Mouse (Mus musculus): Measurements from ENCODE around the gene Insr. TPM values are rescaled to one million over a fixed set of nuclear protein-coding genes. Genes with fewer than 3 reads are reported as not detected.
"Not testable (repeated sequence)": the region's sequence is repeated elsewhere in the genome, so short reads cannot be mapped to it uniquely, and the experiment has no call there.

The Insr gene
- 14.1 and 24.9 TPM in 2 replicates for total RNA-seq (2014; fragmentation: Nextera tagmentation)
- 6.1 and 11.5 TPM in 2 replicates for total RNA-seq (2017)

DNA sequence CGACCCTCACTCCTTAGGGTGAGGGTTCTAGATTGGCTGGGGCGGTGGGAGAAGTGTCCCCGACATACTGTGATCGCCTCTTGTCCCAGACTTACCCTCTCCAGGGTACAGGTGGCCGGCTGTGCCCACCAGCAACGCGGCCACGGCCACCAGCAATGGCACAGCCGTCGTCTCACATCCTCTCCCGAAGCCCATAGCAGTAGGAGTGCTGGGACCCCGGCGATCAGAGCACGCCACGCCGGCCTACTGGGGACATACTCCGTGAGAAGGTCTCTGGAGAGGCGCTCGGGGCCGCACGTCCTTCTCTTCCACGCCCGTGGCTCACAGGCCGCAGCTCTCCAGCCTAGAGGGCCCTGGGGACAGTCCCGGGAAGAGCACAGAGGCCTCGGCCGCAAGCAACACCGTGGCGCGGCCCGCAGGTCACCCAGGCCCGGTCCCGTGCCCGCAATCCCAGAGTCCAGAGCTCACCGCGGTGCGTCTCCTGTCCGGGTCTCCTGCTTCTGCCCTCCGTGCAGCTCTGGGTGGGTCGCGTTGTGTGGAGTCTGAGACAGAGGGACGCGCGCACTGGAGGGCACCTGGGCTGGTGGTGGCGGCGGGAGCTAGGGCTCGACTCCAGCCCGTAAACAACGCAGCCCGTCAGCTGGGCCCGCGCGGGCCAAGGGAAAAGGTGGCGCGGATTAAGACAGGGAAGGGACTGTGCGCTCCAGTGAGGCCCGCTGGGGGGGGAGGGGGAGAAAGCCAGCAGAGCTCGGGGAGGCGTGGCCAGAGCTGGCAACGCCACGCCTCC, at the start of gene Insr:
Gene Insr, minus strand, starts transcription at position 684 of the 787 bp plus-strand sequence.
- peak; percentile 91 for ATAC-seq (replicated peaks; ENCODE audit: low FRiP score, low TSS enrichment, poor library complexity, severe bottlenecking)

DNA sequence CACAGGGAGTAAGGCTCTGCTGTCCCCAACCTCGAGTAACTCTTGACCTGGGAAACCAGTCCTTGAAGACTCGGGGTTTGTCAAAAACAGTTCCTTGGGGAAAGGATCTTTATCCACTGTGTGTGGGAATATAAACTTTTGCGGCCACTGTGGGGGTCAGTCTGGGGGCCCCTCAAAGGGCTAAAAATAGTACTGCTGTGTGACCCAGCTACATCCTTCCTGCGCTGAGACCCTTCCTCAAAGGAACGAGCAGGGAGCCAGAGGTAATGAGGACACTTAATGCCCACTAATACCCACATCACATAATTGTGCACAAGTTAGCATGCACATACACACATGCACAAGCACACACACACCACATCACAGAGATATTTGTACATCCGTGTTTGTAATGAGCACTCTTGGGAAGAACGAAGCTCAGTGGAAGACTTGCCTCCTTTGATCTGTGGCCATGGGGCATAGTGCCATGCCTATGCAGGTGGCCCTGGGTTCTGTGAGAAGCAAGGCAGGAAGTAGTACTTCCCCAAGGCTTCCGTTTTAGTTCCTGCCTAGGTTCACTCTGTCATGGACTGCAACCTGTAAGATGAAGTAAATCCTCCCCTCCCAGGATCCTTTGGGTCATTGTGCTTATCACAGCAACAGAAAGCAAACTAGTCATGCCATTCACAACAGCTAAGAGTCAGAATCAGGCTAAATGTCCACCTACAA, 48.3 kb upstream of the Insr start:
- ATAC-seq (replicated peaks; ENCODE audit: low FRiP score, low TSS enrichment, poor library complexity, severe bottlenecking) = no peak

DNA sequence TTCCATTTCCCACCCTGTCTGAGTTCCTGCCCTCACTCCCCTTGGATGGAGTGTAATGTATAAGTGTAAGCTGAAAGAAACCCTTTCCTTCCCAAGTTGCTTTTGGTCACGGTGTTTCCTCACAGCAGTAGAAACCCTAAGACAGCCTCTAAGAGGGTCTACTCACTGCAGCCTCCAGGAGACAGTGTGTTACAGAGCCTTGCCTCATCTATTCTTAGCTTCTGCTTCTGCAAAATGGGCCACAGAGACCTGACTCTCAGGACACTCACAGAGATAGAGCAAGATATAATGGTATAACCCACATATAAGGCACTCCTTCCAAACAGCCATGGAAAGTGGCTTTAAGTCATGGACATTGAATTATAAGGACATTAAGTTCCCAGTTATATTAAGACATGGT, 47.6 kb upstream of the Insr start:
- no peak for ATAC-seq (replicated peaks; ENCODE audit: low FRiP score, low TSS enrichment, poor library complexity, severe bottlenecking)

DNA sequence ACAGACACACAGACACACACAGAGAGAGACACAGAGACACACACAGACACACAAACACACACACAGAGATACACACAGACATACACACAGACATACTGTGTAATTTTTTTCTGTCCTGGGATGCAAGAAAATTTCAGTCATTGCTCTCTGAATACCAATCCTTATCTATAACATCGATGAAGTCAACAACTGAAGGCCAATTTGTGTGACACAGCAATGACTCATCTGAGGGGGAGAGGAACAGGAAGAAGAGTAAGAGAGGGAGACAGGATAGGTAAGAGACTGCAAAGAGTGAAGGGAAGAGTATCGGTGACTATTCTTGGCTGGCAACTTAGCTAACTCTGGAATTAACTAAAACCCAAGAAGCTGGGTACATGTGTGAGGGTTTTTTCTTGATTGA, 44.8 kb upstream of the Insr start:
- ATAC-seq (replicated peaks; ENCODE audit: low FRiP score, low TSS enrichment, poor library complexity, severe bottlenecking) = no peak

DNA sequence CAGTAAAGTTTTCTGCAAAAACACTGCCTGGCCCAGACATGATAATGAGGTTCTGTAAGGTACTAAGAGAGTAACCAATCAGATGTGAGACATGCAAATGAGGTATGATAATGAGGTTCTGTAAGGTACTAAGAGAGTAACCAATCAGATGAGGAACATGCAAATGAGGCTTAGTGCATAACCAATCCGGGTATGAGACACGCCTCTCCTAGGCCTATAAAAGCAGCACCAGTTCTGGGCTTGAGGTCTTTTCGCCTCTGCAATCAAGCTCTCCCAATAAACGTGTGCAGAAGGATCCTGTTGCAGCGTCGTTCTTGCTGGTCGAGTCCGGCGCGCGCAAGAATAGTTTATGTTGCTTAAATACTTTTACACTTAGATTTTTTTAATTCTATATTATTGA, 39.9 kb upstream of the Insr start:
- not testable (repeated sequence) for ATAC-seq (replicated peaks; ENCODE audit: low FRiP score, low TSS enrichment, poor library complexity, severe bottlenecking)

DNA sequence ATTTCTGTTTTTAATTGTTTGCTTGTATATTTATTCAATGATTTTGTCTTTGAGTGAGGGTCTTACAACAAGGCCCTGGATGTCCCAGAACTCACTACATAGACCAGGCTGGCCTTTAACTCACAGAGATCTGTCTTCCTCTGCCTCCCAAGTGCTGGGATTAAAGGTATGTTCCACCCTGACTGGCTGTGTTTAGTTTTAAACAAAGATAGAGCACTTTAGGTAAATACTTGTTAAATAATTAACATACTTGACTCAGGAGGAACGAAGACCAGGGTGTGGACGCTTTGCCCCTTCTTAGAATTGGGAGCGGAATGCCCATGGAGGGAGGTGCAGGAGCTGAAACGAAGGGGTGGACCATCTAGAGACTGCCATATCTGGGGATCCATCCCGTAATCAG, 37.2 kb upstream of the Insr start:
- no peak for ATAC-seq (replicated peaks; ENCODE audit: low FRiP score, low TSS enrichment, poor library complexity, severe bottlenecking)

DNA sequence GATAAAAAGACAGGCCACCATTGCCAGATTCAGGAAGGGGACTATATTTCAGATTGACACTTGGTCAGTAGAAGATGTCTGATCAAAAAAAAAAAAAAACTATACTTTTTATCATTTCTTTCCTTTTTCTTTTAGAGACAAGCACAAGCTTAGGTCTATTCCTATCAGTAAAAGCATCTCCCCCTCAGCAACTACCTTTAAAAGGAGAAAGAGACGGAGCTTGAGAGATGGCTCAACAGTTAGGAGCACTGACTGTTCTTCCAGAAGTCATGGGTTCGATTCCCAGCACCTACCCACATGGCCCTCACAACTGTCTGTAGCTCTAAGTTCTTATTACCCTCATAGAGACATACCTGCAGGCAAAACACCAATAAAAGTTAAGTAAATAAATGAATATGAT, 34.9 kb upstream of the Insr start:
- ATAC-seq (replicated peaks; ENCODE audit: low FRiP score, low TSS enrichment, poor library complexity, severe bottlenecking) = no peak

DNA sequence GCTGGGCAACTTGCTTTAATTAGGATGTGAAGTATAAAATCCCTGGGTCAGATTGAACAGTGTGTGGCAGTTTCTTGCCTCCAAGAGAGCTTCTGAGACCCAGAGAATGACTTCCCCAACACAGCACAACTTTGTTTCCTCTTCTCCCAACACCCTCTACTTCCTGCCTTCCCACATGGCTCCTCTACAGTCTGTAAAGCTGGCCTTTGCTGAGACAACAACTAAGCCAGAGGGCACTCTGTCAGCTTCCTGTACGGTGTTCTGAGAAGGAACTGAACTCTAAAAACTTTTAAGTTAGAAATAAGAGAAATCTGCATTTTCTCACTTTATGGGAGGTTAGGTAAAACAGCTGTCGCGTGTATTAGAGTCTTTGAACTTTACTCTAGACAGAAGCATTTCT, 34.4 kb upstream of the Insr start:
- no peak for ATAC-seq (replicated peaks; ENCODE audit: low FRiP score, low TSS enrichment, poor library complexity, severe bottlenecking)

DNA sequence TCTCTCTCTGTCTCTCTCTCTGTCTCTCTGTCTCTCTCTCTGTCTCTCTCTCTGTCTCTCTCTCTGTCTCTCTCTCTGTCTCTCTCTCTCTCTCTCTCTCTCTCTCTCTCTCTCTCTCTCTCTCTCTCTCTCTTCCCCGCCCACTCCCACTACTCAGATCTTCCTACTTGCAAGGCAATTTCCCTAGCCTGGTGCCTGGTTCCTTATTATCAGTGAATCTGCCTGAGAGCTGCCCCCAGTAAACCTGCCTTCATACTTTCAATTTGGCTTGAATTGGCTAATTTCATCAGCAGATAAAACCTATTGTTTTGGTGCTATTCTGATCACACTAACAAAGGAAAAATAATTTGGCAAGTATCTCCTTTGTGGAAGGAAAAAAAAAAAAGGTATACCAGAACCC, 34.0 kb upstream of the Insr start:
- not testable (repeated sequence) for ATAC-seq (replicated peaks; ENCODE audit: low FRiP score, low TSS enrichment, poor library complexity, severe bottlenecking)

DNA sequence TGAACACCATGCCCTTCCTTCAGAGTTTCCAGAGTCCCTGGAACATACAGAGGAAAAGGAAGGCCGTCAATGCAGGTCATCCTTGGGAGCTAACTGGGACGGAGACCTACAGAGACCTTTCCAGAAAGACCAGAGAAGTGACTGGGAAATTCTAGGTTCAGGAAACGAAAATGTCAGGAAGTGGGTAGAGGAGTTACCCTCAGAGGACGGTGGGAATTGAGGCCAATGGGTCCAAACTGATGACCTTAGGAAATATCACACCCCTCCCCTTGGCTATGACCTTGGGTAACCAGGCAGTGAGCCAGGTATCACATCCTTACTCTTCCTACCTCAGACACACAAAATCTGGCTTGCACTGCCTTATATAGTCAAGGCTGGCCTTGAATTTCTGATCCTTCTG, 32.1 kb upstream of the Insr start:
- no peak for ATAC-seq (replicated peaks; ENCODE audit: low FRiP score, low TSS enrichment, poor library complexity, severe bottlenecking)

DNA sequence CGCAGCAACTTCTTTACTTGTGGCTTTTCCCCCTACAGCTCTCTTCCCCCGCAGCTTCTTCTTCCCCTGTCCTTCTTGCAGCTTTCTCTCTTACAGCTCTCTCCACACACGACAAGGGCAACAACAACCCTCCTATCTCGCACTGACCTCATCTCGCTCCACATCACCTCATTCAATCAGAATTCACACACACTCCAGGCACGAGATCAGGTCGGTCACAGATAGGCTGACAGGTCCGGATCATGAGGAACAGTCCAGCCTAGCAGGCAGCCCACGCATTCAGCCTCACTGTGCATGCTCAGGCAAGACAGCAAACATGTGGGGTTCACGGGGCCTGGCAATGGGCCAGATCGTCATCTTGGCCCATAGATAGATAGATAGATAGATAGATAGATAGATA, 30.2 kb upstream of the Insr start:
- ATAC-seq (replicated peaks; ENCODE audit: low FRiP score, low TSS enrichment, poor library complexity, severe bottlenecking) = no peak

DNA sequence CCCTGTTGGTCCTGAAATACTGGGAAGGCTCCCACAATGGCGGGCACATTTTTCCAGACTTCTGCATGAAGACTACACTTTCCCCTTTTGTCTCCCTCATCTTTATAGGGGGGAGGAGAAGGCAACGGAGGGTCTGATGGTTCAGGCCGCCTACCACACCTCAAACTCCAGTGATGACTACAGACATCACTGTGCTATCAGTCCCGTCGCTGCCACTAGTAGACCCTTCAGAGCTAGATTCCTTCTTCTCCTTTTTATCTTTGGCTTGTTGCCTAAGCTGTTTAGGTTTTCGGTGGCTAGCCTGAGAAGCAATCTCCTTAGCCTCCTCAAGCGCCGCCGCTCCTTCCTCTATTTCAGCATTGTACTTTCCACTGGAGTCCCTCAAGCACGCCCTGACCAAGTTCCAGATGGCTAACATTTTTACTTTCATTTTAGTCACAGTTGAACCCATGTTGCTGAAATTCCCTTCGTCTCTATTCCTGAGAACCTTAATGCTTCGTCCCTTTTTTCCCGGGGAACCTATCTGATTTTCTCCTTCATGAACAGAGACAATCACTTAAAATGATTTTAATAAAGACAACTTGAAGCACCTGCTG, 28.9 kb upstream of the Insr start:
- not testable (repeated sequence) for ATAC-seq (replicated peaks; ENCODE audit: low FRiP score, low TSS enrichment, poor library complexity, severe bottlenecking)

DNA sequence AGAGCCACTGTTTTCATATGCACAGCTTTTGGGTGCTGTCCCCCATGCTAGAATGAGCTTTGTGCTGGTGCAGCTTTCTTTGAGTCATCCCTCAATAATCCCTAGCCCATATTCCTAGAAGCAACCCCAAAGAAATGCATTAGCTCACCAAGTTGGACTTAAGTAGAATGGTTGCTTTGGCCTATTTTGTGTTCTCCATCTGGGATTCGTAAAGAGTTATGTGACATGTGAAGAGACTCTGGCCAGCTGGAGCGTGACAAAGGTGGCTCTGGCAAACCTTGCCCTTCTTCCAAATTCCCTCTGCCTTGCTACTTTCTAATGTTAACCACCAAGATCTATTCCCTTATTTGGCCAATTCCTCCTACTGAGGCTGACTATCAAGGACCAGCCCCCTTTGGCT, 22.7 kb upstream of the Insr start:
- no peak for ATAC-seq (replicated peaks; ENCODE audit: low FRiP score, low TSS enrichment, poor library complexity, severe bottlenecking)

DNA sequence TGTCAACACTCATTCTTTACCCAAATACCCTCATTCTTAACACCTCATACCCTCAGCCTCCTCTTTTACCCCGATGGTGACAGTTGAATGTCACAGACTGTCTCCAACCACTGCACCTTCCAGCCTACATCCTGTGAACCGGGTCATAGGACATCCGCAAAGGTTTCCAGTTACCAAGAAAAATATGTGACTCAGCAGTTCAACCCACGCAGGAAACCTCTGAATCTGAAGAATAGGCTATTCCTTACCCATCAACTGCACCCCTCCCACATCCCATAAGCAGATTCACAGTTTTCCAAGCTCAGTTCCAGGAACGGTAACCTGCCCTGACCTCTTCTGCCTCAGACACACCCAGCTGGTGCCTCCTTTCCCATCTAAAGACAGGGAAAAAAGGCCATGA, 19.9 kb upstream of the Insr start:
- ATAC-seq (replicated peaks; ENCODE audit: low FRiP score, low TSS enrichment, poor library complexity, severe bottlenecking) = no peak

DNA sequence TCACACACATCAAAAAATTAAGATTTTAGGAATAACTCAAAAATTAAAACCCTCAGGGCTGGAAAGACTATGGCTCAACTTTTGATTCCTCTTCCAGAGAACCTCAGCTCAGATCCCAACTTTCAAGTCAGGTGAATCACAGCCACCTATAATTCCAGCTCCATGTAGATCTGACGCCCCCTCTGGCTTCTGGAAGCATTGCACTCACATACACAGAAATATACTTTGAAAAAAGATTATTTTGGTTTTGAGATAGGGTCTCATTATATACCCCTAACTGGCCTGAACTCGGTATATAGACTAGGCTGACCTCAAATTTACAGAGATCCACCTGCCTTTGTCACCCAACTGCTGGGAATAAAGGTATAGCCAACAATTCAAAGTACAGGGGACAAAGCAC, 6.4 kb upstream of the Insr start:
- ATAC-seq (replicated peaks; ENCODE audit: low FRiP score, low TSS enrichment, poor library complexity, severe bottlenecking) = no peak

DNA sequence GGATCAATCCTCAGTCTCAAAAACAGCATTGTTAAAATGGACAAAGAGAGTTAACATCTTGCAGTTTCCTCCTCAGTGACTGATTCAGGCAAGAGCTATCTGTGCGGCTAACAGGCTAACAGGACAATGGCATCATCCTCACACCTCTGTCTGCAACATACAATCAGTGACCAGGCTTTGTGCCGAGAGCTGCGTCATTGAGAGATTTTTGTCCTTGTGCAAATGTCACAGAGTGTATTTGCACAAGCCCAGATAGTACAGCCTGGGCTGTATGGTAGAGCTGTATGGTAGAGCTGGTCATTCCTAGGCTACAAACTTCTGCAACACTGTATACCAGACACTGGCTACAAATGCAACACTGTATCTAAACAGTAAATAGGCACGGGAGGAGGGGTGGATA, 5.2 kb upstream of the Insr start:
- ATAC-seq (replicated peaks; ENCODE audit: low FRiP score, low TSS enrichment, poor library complexity, severe bottlenecking) = no peak

DNA sequence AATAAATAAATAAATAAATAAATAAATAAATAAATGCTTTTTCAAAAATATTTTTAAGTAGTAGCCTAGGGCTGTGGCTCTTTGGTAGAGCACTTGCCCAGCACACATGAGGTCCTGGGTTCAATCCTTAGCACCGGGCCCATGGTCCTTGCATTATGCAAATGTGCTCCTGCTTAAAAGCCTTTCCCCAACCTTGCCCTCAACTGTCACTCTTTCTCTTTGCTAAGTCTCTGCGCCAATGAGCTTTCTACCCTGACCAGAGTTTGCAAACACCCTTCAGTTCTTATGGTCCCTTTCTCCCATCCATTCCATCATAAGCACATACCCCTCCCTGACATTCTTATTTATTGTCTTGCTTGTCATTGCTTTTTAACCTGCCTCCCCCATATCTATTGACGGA, 1.9 kb upstream of the Insr start:
- no peak for ATAC-seq (replicated peaks; ENCODE audit: low FRiP score, low TSS enrichment, poor library complexity, severe bottlenecking)

DNA sequence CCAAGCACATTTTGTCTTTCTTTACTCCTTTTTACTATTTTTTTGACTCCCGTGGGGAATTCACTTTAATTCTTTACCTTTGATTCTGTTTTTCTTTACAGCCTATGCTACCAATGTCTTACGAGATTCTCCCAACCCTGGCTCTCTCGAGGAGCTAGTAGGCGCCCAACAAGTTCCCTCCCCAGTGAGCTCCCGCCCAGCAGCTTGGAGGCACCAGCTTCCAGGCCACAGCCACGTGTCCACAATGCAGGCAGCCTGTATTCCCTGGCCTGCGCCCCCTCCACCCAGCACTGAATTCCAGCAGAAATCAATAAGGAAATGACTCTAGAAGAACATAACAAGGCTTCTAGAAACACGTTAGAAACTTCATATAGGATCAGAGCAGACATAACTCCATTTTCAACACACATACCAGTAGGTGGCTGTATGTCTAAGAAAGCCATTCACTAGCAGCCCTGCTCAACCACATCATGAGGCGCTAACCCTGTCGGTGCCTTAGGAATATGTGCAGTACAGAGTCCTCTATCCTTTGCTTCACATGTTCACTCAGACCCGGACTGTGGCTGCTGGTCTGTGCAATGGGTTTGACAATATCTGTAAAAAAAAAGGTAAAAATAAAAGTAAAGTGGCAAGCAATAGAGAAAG, 971 bp upstream of the Insr start:
- peak; percentile 32; the same call in 1 of the 2 replicates for ATAC-seq (replicated peaks; ENCODE audit: low FRiP score, low TSS enrichment, poor library complexity, severe bottlenecking)

DNA sequence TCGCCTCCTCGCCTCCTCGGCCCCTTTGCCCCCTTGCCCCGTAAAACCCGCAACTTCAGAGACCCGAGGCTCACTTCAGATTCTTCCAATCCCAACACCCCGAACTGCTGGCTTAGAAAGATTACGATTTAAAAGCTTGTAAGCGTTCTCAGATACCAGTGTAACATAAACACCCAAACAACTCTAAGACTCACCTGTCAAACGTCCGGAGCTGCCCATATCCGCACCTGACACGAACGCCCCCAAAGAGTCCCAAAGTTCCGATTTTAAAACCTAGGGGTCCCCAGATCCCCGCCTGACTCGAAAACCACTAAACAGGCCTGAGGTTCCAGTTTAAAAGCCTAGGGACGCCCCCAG, 282 bp upstream of the Insr start:
- ATAC-seq (replicated peaks; ENCODE audit: low FRiP score, low TSS enrichment, poor library complexity, severe bottlenecking) = no peak

DNA sequence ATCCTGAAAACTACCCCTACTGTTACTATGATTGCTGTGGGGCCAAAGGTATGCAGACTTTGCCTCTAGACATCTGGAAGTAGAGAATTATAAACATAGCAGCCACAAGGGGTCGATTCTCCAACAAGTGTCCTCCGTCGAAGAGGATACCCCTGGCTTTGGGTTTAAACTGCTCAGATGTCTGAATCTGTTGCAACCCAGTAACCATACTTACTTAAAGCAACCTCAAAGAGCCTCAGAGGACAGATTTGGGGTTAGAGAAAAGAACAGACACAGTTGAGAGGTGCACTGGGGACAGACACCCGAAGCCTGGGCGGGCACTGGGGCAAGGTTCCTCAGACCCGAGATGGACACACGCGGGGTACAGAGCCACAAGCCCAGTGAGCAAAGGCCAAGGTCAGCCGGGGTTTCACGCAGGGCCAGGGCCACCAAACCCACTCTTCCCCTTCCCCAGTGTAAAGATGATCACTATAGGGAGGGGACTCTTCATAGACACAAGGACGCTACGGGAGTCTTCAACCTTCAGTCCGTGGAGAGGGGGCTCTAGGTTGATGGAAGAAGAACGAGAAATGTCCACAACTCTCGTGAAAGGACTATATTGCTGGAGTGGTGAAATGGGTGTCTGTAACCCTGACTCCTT, 1.1 kb downstream of the Insr start:
- 0 out of 2 replicates have a peak, but pooled peaks have one; percentile 12 for ATAC-seq (replicated peaks; ENCODE audit: low FRiP score, low TSS enrichment, poor library complexity, severe bottlenecking)

Measured in megakaryocyte-erythroid progenitor cell, adult 5-6 weeks (primary cell).